Mouse (Mus musculus) bone marrow, adult 2 months (tissue): Measurements from ENCODE around the gene Twf2.

Experiments
- CTCF ChIP-seq: fragments of 200-500 bp; IDR thresholded peaks from 2 replicates; pipeline ENCODE4 v1.5.1; 2011; ENCODE audit warnings: low read length, control low read depth; ENCODE audit not compliant: control insufficient read depth, insufficient read depth
- POLR2A ChIP-seq: fragments of 200-500 bp; IDR thresholded peaks from 2 replicates; pipeline ENCODE4 v1.6.1; 2011; ENCODE audit warnings: low read depth, mild to moderate bottlenecking, control low read depth, low read length, borderline replicate concordance; ENCODE audit not compliant: control insufficient read depth

DNA sequence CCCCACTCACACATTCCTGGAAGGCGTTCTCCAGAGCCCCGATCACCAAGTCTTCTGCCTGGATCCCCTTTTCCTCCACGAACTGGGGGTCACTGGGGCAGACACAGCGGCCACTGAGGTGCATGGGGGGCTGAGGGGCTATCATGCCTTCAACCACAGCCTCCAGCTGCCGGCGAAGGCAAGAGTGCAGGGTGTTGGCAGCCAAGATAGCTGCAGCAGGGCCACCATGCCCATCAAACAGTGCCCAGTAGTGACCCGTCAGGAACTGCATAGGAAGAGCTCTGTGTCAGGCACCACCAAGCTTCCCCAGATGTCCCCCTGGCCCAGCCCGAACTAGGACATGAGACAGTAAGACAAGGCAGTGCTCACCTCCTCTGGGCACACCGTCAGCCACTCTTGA is 5.2 kb upstream of the Twf2 start:
- no peak for TF ChIP-seq CTCF
- no peak for TF ChIP-seq POLR2A
